Mouse (Mus musculus) lung, postnatal 4 days (tissue): Measurements from ENCODE around the gene Ssr1.

Experiments
- DNase-seq, 2 experiments: peaks; one replicate each; pipeline ENCODE4 v3.0.0; 2021

Ssr1 gene

GRCm38 (mm10) chr13:37944306-37944705 lies 49.7 kb downstream of the Ssr1 start:
- peak in 1 of 2 experiments; percentile 51 for DNase-seq

GRCm38 (mm10) chr13:37943466-37943865 lies 50.6 kb downstream of the Ssr1 start:
- DNase-seq = no peak

- no peak for DNase-seq
Measured at GRCm38 (mm10) chr13:37942887-37943331, 51.1 kb downstream of the Ssr1 start.

GRCm38 (mm10) chr13:37941950-37942886 lies 51.8 kb downstream of the Ssr1 start:
- no peak for DNase-seq

- no peak for DNase-seq
Measured at GRCm38 (mm10) chr13:37941138-37941645, 52.8 kb downstream of the Ssr1 start.

- no peak for DNase-seq
Measured at GRCm38 (mm10) chr13:37940649-37941048, 53.4 kb downstream of the Ssr1 start.

- DNase-seq = no peak
Measured at GRCm38 (mm10) chr13:37940167-37940566, 53.9 kb downstream of the Ssr1 start.

- DNase-seq = no peak
Measured at GRCm38 (mm10) chr13:37936351-37936750, 57.7 kb downstream of the Ssr1 start.

GRCm38 (mm10) chr13:37934920-37935319 lies 59.1 kb downstream of the Ssr1 start:
- no peak for DNase-seq

GRCm38 (mm10) chr13:37934075-37934474 lies 59.9 kb downstream of the Ssr1 start:
- no peak for DNase-seq

- DNase-seq = peak; percentile 57 to 82
Measured at GRCm38 (mm10) chr13:37931210-37931922, 62.7 kb downstream of the Ssr1 start.

- no peak for DNase-seq
Measured at GRCm38 (mm10) chr13:37930621-37931020, 63.4 kb downstream of the Ssr1 start.

- peak; percentile 33 to 68 for DNase-seq
Measured at GRCm38 (mm10) chr13:37930091-37930490, 63.9 kb downstream of the Ssr1 start.

GRCm38 (mm10) chr13:37929532-37929931 lies 64.5 kb downstream of the Ssr1 start:
- DNase-seq = no peak

GRCm38 (mm10) chr13:37926394-37926793 lies 67.6 kb downstream of the Ssr1 start:
- no peak for DNase-seq

- peak in 1 of 2 experiments; percentile 58 for DNase-seq
Measured at GRCm38 (mm10) chr13:37924461-37924948, 69.5 kb downstream of the Ssr1 start.

- no peak for DNase-seq
Measured at GRCm38 (mm10) chr13:37923643-37924460, 70.2 kb downstream of the Ssr1 start.

GRCm38 (mm10) chr13:37923091-37923490 lies 70.9 kb downstream of the Ssr1 start:
- no peak for DNase-seq

GRCm38 (mm10) chr13:37920727-37921126 lies 73.3 kb downstream of the Ssr1 start:
- DNase-seq = no peak

GRCm38 (mm10) chr13:37919711-37920277 lies 74.2 kb downstream of the Ssr1 start:
- no peak for DNase-seq

GRCm38 (mm10) chr13:37918336-37919261 lies 75.4 kb downstream of the Ssr1 start:
- peak; percentile 68 to 88 for DNase-seq
